Mouse (Mus musculus): ENCODE results near the gene Fam181b. TPM values are rescaled to one million over a fixed set of nuclear protein-coding genes. Genes with fewer than 3 reads are reported as not detected.
A peak's percentile ranks its signal among the peaks of the same experiment; 100 is the strongest.

The Fam181b gene
- 2.1 and 2.5 TPM in 2 replicates for polyA plus RNA-seq (2014; fragmentation: Nextera tagmentation; extraction: Ambion mirVana)

- Histone ChIP-seq H3K9ac (ENCODE audit: low read depth, low read length) (peak within 1 kb of the TSS; percentile 34; the same call in 1 of the 2 replicates), H3K4me3 (ENCODE audit: low read depth, low read length) (peak within 1 kb of the TSS; percentile 54), H3K4me1 (replicated peaks; ENCODE audit: control insufficient read depth, insufficient read depth, low read length) (no peaks in the 10 kb centered on the region), H3K27me3 (replicated peaks; ENCODE audit: control insufficient read depth, insufficient read depth, low read length) (peaks cover 43% of the 10 kb centered on the region), H3K9me3 (ENCODE audit: control insufficient read depth, low read length) (no peaks in the 10 kb centered on the region), H3K27ac (ENCODE audit: low read depth, low read length) (no peak within 1 kb of the TSS), H3K36me3 (ENCODE audit: control insufficient read depth, insufficient read depth, low read length) (no peaks in the 10 kb centered on the region), H3K4me2 (peak within 1 kb of the TSS; percentile 72)
- ATAC-seq (replicated peaks; ENCODE audit: low FRiP score), result peak; percentile 81
- DNase-seq (ENCODE audit: low spot score), result peak; percentile 75
- WGBS, result under 1% methylated on average over 96 of the region's 96 CpGs
Measured at GRCm38 (mm10) chr7:93079785-93080730, at the start of gene Fam181b. Gene Fam181b (plus strand): TSS chr7:93079865.

GRCm38 (mm10) chr7:93037763-93038471 lies 41.7 kb upstream of the Fam181b start:
- ATAC-seq (replicated peaks; ENCODE audit: low FRiP score), result no peak
- H3K4me2 ChIP-seq, result no peak overlapping the region
- DNase-seq (ENCODE audit: low spot score), result no peak
- 52% methylated on average over 5 of the region's 5 CpGs for WGBS
- no peaks in the 10 kb centered on the region for H3K27me3 ChIP-seq (replicated peaks; ENCODE audit: control insufficient read depth, insufficient read depth, low read length)
- no peaks in the 10 kb centered on the region for H3K9me3 ChIP-seq (ENCODE audit: control insufficient read depth, low read length)
- H3K36me3 ChIP-seq (ENCODE audit: control insufficient read depth, insufficient read depth, low read length), result no peaks in the 10 kb centered on the region
- H3K4me3 ChIP-seq (ENCODE audit: low read depth, low read length), result no peak overlapping the region
- H3K4me1 ChIP-seq (replicated peaks; ENCODE audit: control insufficient read depth, insufficient read depth, low read length), result no peaks in the 10 kb centered on the region
- no peak overlapping the region for H3K9ac ChIP-seq (ENCODE audit: low read depth, low read length)
- H3K27ac ChIP-seq (ENCODE audit: low read depth, low read length), result no peak overlapping the region

- no peak for ATAC-seq (replicated peaks; ENCODE audit: low FRiP score)
- Histone ChIP-seq H3K27me3 (replicated peaks; ENCODE audit: control insufficient read depth, insufficient read depth, low read length) (no peaks in the 10 kb centered on the region), H3K27ac (ENCODE audit: low read depth, low read length) (no peak overlapping the region), H3K36me3 (ENCODE audit: control insufficient read depth, insufficient read depth, low read length) (no peaks in the 10 kb centered on the region), H3K4me3 (ENCODE audit: low read depth, low read length) (no peak overlapping the region), H3K4me2 (no peak overlapping the region), H3K4me1 (replicated peaks; ENCODE audit: control insufficient read depth, insufficient read depth, low read length) (no peaks in the 10 kb centered on the region), H3K9ac (ENCODE audit: low read depth, low read length) (no peak overlapping the region), H3K9me3 (ENCODE audit: control insufficient read depth, low read length) (no peaks in the 10 kb centered on the region)
- 39% methylated on average over 1 of the region's 1 CpGs for WGBS
- no peak for DNase-seq (ENCODE audit: low spot score)
Measured at GRCm38 (mm10) chr7:93038472-93038828, 41.2 kb upstream of the Fam181b start.

DNA sequence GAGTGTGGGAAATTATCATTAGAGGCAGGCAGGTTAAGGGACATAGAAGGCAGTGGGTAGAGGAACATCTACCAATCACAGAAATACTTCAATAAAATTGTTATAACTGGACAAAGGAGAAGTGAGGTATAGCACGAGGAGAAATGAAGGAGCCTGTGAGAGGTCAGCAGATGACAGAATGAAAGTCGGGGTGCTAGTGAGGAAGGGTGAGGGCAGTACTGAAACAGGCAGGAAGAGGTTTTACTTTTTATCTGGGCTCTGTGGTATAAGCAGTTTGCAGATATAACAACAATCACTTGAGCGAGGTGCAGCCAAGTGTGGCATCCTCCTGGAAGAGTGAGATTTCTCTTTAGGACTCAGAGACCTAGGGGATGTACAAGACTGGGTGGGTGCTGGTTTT lies 40.1 kb upstream of the Fam181b start:
- H3K27me3 ChIP-seq (replicated peaks; ENCODE audit: control insufficient read depth, insufficient read depth, low read length), result no peaks in the 10 kb centered on the region
- ATAC-seq (replicated peaks; ENCODE audit: low FRiP score) (no peak), DNase-seq (ENCODE audit: low spot score) (no peak)
- H3K9ac ChIP-seq (ENCODE audit: low read depth, low read length), result no peak overlapping the region
- no peaks in the 10 kb centered on the region for H3K36me3 ChIP-seq (ENCODE audit: control insufficient read depth, insufficient read depth, low read length)
- no peak overlapping the region for H3K27ac ChIP-seq (ENCODE audit: low read depth, low read length)
- no peaks in the 10 kb centered on the region for H3K9me3 ChIP-seq (ENCODE audit: control insufficient read depth, low read length)
- H3K4me2 ChIP-seq, result no peak overlapping the region
- 0 out of 2 replicates have a peak, but pooled peaks cover 2% of the 10 kb centered on the region for H3K4me1 ChIP-seq (replicated peaks; ENCODE audit: control insufficient read depth, insufficient read depth, low read length)
- 59% methylated on average over 3 of the region's 3 CpGs for whole genome bisulfite sequencing
- H3K4me3 ChIP-seq (ENCODE audit: low read depth, low read length), result no peak overlapping the region

GRCm38 (mm10) chr7:93044359-93044758 lies 35.3 kb upstream of the Fam181b start:
- H3K27me3 ChIP-seq (replicated peaks; ENCODE audit: control insufficient read depth, insufficient read depth, low read length), result no peaks in the 10 kb centered on the region
- H3K4me3 ChIP-seq (ENCODE audit: low read depth, low read length), result no peak overlapping the region
- DNase-seq (ENCODE audit: low spot score) (no peak), ATAC-seq (replicated peaks; ENCODE audit: low FRiP score) (no peak)
- H3K4me2 ChIP-seq, result no peak overlapping the region
- H3K4me1 ChIP-seq (replicated peaks; ENCODE audit: control insufficient read depth, insufficient read depth, low read length), result 0 out of 2 replicates have a peak, but pooled peaks cover 2% of the 10 kb centered on the region
- 29% methylated on average over 3 of the region's 3 CpGs for WGBS
- H3K9ac ChIP-seq (ENCODE audit: low read depth, low read length), result no peak overlapping the region
- H3K9me3 ChIP-seq (ENCODE audit: control insufficient read depth, low read length), result no peaks in the 10 kb centered on the region
- H3K27ac ChIP-seq (ENCODE audit: low read depth, low read length), result no peak overlapping the region
- no peaks in the 10 kb centered on the region for H3K36me3 ChIP-seq (ENCODE audit: control insufficient read depth, insufficient read depth, low read length)

- Histone ChIP-seq H3K36me3 (ENCODE audit: control insufficient read depth, insufficient read depth, low read length) (no peaks in the 10 kb centered on the region), H3K9me3 (ENCODE audit: control insufficient read depth, low read length) (no peaks in the 10 kb centered on the region), H3K4me1 (replicated peaks; ENCODE audit: control insufficient read depth, insufficient read depth, low read length) (0 out of 2 replicates have a peak, but pooled peaks cover 2% of the 10 kb centered on the region), H3K9ac (ENCODE audit: low read depth, low read length) (no peak overlapping the region), H3K27me3 (replicated peaks; ENCODE audit: control insufficient read depth, insufficient read depth, low read length) (no peaks in the 10 kb centered on the region), H3K4me3 (ENCODE audit: low read depth, low read length) (no peak overlapping the region), H3K4me2 (no peak overlapping the region), H3K27ac (ENCODE audit: low read depth, low read length) (no peak overlapping the region)
- ATAC-seq (replicated peaks; ENCODE audit: low FRiP score) (no peak), DNase-seq (ENCODE audit: low spot score) (no peak)
- WGBS, result 88% methylated on average over 1 of the region's 1 CpGs
Measured at GRCm38 (mm10) chr7:93044788-93045187, 34.9 kb upstream of the Fam181b start.

DNA sequence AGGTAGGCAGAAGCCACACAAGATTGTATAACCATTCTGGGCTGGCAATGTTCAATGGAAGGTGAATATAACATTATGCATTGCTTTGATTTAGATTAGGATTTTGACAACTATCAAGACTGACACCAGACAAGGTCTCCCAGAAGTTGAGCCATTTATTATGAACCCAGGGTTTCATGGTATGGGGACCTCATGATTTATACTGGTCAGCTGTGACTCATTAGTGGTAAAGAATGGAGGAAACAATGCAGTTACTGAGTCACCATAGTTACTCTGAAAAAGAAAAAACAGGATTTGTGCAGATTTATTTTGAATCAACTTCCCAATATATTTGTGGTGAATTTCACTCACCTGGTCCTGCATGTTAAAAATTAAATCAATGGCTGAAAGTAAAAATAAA lies 18.8 kb upstream of the Fam181b start:
- Histone ChIP-seq H3K9me3 (ENCODE audit: control insufficient read depth, low read length) (no peaks in the 10 kb centered on the region), H3K27me3 (replicated peaks; ENCODE audit: control insufficient read depth, insufficient read depth, low read length) (no peaks in the 10 kb centered on the region), H3K4me1 (replicated peaks; ENCODE audit: control insufficient read depth, insufficient read depth, low read length) (no peaks in the 10 kb centered on the region), H3K9ac (ENCODE audit: low read depth, low read length) (no peak overlapping the region), H3K27ac (ENCODE audit: low read depth, low read length) (no peak overlapping the region), H3K36me3 (ENCODE audit: control insufficient read depth, insufficient read depth, low read length) (no peaks in the 10 kb centered on the region), H3K4me2 (no peak overlapping the region), H3K4me3 (ENCODE audit: low read depth, low read length) (no peak overlapping the region)
- DNase-seq (ENCODE audit: low spot score) (no peak), ATAC-seq (replicated peaks; ENCODE audit: low FRiP score) (no peak)

DNA sequence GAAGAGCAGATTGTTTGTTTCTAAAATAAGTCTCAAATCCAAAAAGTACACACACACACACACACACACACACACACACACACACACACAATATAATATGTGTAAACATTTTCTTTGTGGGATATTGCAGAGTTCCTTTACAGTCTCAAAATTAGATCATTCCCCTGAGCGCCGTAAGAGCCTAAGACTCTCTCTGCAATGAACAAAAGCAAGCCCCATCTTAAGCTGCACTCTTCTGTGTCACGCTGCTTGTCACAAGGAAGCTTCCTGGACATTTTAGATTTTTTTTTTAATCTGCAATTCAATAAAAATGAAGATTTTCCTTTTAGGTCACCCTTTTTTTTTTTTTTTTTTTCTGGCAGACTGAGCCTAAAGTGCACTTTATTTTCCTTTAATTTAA lies 17.9 kb upstream of the Fam181b start:
- DNase-seq (ENCODE audit: low spot score) (no peak), ATAC-seq (replicated peaks; ENCODE audit: low FRiP score) (no peak)
- WGBS, result 83% methylated on average over 3 of the region's 3 CpGs
- no peaks in the 10 kb centered on the region for H3K4me1 ChIP-seq (replicated peaks; ENCODE audit: control insufficient read depth, insufficient read depth, low read length)
- H3K27ac ChIP-seq (ENCODE audit: low read depth, low read length), result no peak overlapping the region
- no peak overlapping the region for H3K4me2 ChIP-seq
- no peak overlapping the region for H3K9ac ChIP-seq (ENCODE audit: low read depth, low read length)
- no peaks in the 10 kb centered on the region for H3K27me3 ChIP-seq (replicated peaks; ENCODE audit: control insufficient read depth, insufficient read depth, low read length)
- no peak overlapping the region for H3K4me3 ChIP-seq (ENCODE audit: low read depth, low read length)
- no peaks in the 10 kb centered on the region for H3K9me3 ChIP-seq (ENCODE audit: control insufficient read depth, low read length)
- no peaks in the 10 kb centered on the region for H3K36me3 ChIP-seq (ENCODE audit: control insufficient read depth, insufficient read depth, low read length)
